Mouse (Mus musculus): ENCODE results near the gene Ube2v1.

The Ube2v1 gene

GRCm38 (mm10) chr2:167631591-167632448 is at the start of gene Ube2v1:
TSS of gene Ube2v1 (minus strand) at chr2:167632095.
- DNase-seq, result peak; percentile 97

GRCm38 (mm10) chr2:167680657-167681056 is 48.8 kb upstream of the Ube2v1 start:
- DNase-seq, result no peak

- peak; percentile 74 for DNase-seq
Observed at GRCm38 (mm10) chr2:167679902-167680430, 48.1 kb upstream of the Ube2v1 start.

GRCm38 (mm10) chr2:167678600-167678999 is 46.7 kb upstream of the Ube2v1 start:
- no peak for DNase-seq

GRCm38 (mm10) chr2:167675120-167675909 is 43.4 kb upstream of the Ube2v1 start:
- DNase-seq, result no peak

GRCm38 (mm10) chr2:167672212-167672685 is 40.4 kb upstream of the Ube2v1 start:
- no peak for DNase-seq

GRCm38 (mm10) chr2:167671101-167671633 is 39.3 kb upstream of the Ube2v1 start:
- DNase-seq, result no peak

- DNase-seq, result no peak
Observed at GRCm38 (mm10) chr2:167669398-167669797, 37.5 kb upstream of the Ube2v1 start.

- no peak for DNase-seq
Observed at GRCm38 (mm10) chr2:167668426-167668825, 36.5 kb upstream of the Ube2v1 start.

GRCm38 (mm10) chr2:167665972-167666713 is 34.2 kb upstream of the Ube2v1 start:
- DNase-seq, result no peak

GRCm38 (mm10) chr2:167662713-167663112 is 30.8 kb upstream of the Ube2v1 start:
- no peak for DNase-seq

GRCm38 (mm10) chr2:167661270-167662203 is 29.6 kb upstream of the Ube2v1 start, which contains the start of gene Gm20431:
TSS of gene Gm20431 (minus strand) at chr2:167661496.
- DNase-seq, result peak; percentile 96

- no peak for DNase-seq
Observed at GRCm38 (mm10) chr2:167660611-167660971, 28.7 kb upstream of the Ube2v1 start.

- peak; percentile 61 for DNase-seq
Observed at GRCm38 (mm10) chr2:167659847-167660610, 28.1 kb upstream of the Ube2v1 start.

GRCm38 (mm10) chr2:167659177-167659846 is 27.4 kb upstream of the Ube2v1 start:
- no peak for DNase-seq

GRCm38 (mm10) chr2:167658712-167659111 is 26.8 kb upstream of the Ube2v1 start:
- no peak for DNase-seq

GRCm38 (mm10) chr2:167657973-167658372 is 26.1 kb upstream of the Ube2v1 start:
- DNase-seq, result no peak

- peak; percentile 78 for DNase-seq
Observed at GRCm38 (mm10) chr2:167656629-167657478, 25.0 kb upstream of the Ube2v1 start.
